Mouse (Mus musculus) left cerebral cortex, adult 11 months (tissue): ENCODE measurements at regions not wholly inside any gene's neighbourhood (a gene's known extent, or its start where the extent isn't known, plus 50 kb on each side); places are given as distances from the start of the nearest gene placed in this dataset.
A peak's percentile ranks its signal among the peaks of the same experiment; 100 is the strongest.
"Not testable (repeated sequence)": the region's sequence is repeated elsewhere in the genome, so short reads cannot be mapped to it uniquely, and the experiment has no call there.

Source experiments
- DNase-seq: peaks from one replicate; pipeline ENCODE4 v3.0.0; 2022; ENCODE audit warnings: low spot score

DNA sequence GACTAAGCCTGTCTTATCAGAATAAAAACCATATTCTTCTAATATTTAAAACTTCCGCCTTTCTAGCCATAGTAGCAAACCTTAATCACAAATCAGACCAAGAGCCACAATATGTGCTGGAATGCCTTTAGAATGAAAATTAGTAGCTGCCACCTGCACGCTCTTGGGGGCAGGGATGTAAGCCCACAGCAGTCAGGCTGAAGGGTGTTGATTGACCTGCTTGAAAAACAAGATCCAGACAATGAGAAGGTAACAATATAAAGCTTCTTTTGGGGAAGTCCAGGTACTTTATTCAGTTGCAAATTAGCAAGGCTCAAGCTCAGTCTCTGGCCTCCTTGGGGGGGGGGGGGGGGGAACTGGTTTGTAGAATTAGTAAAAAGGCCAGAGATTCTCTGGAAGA is 222.3 kb upstream of the Ell2 start:
- DNase-seq = not testable (repeated sequence)

DNA sequence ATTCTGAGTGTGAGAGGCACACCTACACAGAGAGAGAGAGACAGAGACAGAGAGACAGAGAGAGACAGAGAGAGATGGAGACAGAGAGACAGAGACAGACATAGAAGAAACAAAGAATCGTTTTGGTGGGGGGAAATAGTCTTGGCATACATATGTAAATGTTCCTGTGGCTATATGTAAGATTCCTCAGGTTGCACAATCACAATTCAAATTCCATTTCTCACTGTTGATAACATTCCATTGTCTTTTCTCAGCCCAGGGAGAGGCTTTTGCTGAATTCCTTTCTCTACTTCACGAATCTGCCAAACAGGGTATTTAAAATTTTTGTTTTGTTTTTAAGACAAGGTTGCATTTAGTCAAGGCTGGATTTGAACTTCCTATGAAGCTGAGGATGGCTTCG is 205.0 kb upstream of the Ell2 start:
- DNase-seq = no peak

GRCm38 (mm10) chr13:75503394-75503793 is 203.2 kb upstream of the Ell2 start:
- no peak for DNase-seq

GRCm38 (mm10) chr13:75514315-75515020 is 192.1 kb upstream of the Ell2 start:
- DNase-seq = no peak

DNA sequence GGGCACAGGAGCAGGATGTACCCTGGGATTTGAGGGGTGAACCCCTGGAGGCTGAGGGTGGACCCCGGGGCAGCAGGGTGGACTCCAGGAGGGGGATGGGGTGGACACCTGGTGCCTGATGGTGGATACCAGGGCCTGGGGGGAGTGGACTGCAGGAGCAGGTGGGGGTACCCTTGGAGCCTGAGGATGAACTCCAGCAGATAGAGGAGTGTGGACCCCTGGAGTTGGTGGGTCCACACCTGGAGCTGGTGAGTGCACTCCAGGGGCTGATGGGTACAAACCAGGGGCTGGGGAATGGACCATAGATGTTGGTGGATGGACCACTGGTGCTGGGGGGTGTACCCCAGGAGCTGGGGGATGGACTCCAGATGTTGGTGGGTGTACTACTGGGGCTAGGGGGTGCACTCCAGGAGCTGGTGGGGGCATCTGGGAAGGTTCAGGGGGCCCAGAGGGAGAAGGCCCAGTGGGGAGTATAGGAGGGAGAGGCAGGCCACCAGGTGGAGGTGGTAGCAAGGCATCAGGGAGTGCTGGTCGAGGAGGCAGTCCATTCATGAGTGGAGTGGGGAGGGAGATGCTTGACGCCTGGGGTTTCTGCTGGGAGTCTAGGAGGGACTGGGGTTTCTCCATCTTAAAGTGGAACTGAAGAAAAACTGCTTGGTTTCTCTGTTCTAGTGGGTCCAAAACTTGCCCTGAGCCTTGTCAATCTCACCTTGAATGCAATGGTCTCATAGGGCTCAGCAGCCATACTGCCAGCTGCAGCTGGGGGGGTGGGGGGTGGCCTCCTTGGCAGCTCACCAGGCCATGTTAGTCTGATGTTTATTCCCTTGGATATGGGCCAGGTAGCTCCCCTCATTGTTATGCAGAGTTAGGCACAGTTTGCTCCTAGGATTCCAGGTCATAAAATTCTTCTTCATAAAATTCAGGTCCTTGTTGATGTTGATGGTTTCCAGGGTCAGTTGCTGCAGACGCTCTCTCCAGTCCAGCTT is 183.0 kb upstream of the Ell2 start:
- no peak for DNase-seq

GRCm38 (mm10) chr13:75524481-75524880 is 182.1 kb upstream of the Ell2 start:
- no peak for DNase-seq

DNA sequence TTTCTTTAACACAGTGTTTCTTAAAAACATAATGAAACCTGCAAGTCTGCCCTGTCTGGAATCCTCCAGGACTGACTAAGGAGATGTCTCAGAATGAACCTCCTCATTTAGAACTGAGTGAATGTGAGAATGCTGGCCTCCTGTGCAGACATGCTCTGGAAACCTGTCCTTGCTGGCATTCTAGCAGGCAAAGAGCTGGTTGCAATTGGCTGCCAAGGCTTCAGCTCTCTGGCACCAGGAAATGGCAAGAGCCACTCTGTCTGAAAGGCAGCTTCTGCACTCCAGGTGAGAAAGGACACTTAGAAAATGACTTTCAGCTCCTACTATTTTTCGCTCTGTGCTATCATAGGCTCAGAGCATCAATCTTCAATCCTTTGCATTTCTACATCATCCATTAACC is 175.0 kb upstream of the Ell2 start:
- DNase-seq = no peak

GRCm38 (mm10) chr13:75541446-75541845 is 165.1 kb upstream of the Ell2 start:
- no peak for DNase-seq

DNA sequence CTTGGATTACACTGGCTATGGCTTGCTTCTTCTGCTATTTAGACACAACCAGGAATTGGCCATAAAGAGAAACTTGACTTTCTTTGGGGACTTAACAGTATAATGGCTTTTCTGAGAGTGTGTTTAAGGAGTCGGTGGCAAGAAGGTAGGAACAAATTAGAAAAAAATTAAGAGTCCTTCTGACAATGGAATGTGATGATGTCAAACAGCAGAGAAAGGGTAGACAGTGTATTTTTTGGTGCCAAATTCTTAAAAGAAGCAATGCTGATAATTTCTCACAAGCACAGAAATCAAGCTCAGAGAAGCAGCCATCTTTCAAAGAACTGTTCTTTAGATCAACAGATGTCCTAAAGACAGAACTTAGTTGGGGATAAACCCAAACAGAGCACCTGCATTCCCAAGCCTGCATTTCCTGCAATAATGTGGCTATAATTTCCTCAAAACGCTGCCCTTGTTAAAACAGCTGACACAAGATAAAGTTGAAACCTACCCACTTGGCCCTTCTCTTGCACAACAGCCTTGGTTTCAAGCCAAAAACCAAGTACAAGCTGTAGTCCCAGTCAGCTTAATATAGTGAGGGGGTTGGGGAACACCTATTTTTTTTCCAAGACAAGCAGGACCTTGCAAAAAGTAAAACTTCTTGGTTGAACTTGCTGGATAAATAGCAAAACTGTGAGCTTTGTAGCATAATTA is 164.2 kb upstream of the Ell2 start:
- no peak for DNase-seq

GRCm38 (mm10) chr13:75542946-75543327 is 163.6 kb upstream of the Ell2 start:
- DNase-seq = no peak

DNA sequence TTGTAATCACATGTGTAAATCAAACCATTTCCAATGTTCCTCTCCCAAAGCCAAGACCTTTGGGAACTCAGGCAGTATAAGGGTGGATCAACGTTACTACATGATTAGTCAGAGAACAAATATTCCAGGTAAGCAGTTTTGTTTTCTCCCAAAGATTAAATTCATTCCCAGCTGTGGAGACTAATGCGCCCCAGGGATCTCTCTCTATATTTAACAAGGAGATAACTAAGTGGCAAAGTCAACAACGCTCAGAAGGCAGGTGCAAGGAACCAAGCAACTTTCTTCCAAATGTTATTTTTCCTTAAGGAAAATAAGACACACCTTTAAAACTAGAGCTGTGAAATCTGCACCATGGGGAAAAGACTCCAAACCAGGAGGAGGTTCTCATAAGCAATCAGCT is 163.0 kb upstream of the Ell2 start:
- DNase-seq = no peak

DNA sequence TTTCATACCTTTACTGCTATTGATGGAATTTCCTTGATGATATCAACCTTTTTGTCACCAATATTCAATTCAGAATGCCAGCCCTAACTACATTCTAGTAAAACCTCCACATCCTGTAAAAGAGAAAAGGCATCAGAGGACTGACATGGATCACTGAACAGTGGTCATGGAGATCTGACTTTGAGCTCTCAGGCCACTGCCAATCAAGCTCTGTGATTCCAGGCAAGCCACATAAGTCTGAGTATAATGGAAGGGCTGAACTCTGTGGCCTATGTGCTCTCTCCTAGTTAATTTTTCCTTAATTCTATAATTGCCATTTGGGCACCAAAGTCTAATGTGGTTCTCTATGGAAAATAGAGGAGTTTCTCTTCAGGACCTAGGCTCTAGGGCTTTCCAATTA is 161.8 kb upstream of the Ell2 start:
- no peak for DNase-seq

DNA sequence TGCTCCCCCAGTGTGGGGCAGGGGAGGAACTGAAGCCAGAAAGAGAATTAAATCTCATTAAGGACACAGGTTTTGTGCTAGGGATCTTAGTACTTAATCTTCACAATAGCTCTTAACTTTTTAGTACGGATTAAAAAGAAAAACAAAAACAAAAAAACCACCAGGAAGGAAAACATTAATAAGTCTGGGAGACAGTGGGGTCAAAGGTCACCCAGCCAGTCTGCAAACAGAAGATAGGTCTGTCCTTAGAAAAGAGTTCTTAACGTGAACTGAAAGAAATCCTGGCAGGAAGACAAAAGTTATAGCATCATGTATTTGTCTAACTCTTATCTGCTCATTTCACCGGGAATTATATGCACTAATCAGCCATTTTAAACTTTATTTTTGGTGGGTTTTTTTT is 158.8 kb upstream of the Ell2 start:
- no peak for DNase-seq

DNA sequence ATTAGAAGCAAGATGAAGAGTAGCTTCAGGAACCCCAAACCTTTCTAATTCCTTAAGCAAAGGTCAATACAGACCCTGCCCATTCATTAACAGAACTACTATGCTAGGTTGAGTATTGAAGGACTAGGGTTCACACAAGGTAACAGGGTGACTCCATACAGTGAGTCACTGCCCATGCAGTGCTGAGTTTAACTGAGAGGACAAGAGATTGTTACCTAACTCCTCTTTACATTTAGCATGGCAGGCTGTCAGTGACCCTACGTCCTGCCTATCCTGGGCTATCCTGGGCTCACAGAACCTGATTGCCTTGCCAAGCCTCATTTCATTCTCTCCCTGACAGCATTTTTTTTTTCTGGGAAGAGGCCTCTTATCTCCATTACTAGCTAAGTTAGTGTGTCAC is 127.6 kb upstream of the Ell2 start:
- no peak for DNase-seq

- peak; percentile 9 for DNase-seq
Observed at GRCm38 (mm10) chr13:75590836-75591235, 115.7 kb upstream of the Ell2 start.

- no peak for DNase-seq
Observed at GRCm38 (mm10) chr13:75596856-75597255, 109.7 kb upstream of the Ell2 start.

DNA sequence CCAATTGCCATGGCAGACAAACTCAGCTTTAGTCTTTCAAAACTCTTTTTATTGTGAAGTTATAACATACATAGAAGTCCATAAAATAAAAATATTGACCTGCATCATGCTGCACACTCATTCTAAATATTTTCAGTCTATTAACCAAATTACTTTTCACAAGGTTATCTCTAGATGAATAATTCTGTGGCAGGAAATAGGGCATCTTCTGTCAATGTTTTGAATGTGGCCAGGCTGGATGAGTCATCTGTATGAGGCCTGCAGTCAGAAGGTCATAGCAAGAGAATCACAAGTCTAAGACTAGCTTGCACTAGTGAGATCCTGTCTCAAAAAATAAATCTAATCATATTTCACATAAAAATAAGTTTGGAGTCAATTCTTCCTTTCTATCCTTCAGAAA is 108.4 kb upstream of the Ell2 start:
- DNase-seq = no peak

DNA sequence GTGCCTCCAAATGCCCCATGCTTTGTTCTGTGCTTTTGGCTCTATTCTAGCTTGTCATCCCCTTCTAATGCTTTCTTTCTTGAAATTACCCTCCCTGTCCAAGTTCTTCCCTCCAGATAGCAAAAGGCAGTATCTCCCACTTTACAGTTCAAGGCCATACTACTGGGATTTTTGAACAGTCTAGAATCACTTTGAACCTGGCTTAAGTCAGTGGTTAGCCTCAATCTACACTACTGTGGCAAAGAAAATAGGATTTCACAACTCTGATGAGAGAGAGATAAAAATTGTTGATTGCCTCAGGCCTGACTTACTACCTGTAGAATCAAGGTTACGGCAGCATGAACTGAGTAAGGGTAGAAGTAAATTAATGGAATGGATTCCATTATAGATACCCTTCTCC is 107.9 kb upstream of the Ell2 start:
- no peak for DNase-seq

DNA sequence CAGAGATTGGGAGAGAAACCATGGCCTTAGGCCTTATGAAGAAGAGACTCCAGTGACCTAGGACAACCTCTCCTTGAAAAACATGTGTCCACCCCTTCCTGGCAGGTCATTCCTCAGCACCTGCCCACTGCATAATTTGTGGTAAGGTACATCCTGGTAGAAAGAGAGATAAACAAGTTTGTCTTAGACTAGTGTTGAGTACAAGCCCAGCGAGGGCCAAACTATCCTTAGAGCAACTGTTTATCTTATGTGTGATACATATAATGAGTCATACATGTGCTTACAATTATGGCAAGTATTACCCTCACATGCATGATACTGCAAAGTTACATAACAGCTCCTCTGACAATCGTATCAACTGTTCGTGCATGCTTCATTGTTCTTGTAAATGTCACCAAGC is 83.3 kb upstream of the Ell2 start:
- no peak for DNase-seq

- no peak for DNase-seq
Observed at GRCm38 (mm10) chr13:75627405-75627804, 79.2 kb upstream of the Ell2 start.

GRCm38 (mm10) chr13:75631048-75631447 is 75.5 kb upstream of the Ell2 start:
- no peak for DNase-seq

- DNase-seq = no peak
Observed at GRCm38 (mm10) chr13:75647513-75647912, 59.0 kb upstream of the Ell2 start.

GRCm38 (mm10) chr13:75651941-75652340 is 54.6 kb upstream of the Ell2 start:
- no peak for DNase-seq
